Mouse (Mus musculus) stomach, postnatal 0 days (tissue): ENCODE measurements around the gene Mblac2.

Experiments used
- CTCF ChIP-seq: IDR thresholded peaks from 2 replicates; pipeline ENCODE4 v1.5.1; 2016; ENCODE audit warnings: antibody characterized with exemption, low read depth, mild to moderate bottlenecking, moderate library complexity
- EP300 ChIP-seq: optimal IDR thresholded peaks from 2 replicates; pipeline ENCODE3; 2016; ENCODE audit warnings: antibody characterized with exemption

DNA sequence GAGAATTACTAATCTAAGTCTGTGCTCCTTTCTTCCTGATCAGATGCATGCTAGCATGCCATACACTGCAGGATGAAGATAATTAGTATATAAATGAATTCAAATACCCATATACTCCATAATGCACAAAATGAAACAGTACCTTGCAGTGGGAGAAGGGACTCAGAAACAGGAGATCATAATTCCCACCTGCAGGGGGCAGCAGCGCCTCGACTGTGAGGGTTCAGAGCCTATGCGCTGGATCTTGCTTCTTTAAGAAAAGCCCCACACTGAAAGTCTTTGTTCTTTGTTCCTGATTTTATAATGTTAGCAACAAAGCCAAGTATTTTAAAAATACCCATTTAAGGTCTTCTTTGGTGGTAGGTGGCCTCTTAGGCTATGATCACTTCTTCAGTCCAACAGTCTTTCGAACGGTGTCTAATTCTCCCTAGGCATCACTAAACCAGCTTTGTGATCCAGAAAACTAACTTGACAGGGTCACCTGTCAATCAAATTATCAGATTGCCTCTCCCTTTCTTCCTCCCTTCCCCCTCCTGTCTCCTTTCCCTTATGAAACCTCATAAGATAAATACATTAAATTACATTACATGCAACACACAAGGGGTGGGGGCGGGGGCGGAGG, 56.0 kb downstream of the Mblac2 start:
- peak; percentile 71 for TF ChIP-seq CTCF
- no peak for TF ChIP-seq EP300
